Mouse (Mus musculus) midbrain, embryonic 12.5 days (tissue): ENCODE measurements at regions not wholly inside any gene's neighbourhood (a gene's known extent, or its start where the extent isn't known, plus 50 kb on each side); places are given as distances from the start of the nearest gene placed in this dataset.

ENCODE experiments used
- ATAC-seq: fragments of 200-750 bp; cut with Nextera tagmentation; 2 replicates; pipeline ENCODE4 v1.8.0; 2017; ENCODE audit warnings: low read depth, moderate TSS enrichment, moderate library complexity; ENCODE audit not compliant: low FRiP score
- H3K27ac ChIP-seq: fragments of 300-500 bp; sonication (generic); replicated peaks from 2 replicates; pipeline ENCODE4 v1.5.1; 2016; ENCODE audit warnings: mild to moderate bottlenecking
- H3K27me3 ChIP-seq: fragments of 300-500 bp; sonication (generic); 2 replicates; pipeline ENCODE4 v1.6.1; 2016; ENCODE audit warnings: mild to moderate bottlenecking
- H3K36me3 ChIP-seq: fragments of 300-500 bp; sonication (generic); 2 replicates; pipeline ENCODE4 v1.6.1; 2016
- H3K4me1 ChIP-seq: fragments of 300-500 bp; sonication (generic); 2 replicates; pipeline ENCODE4 v1.6.1; 2016
- H3K4me2 ChIP-seq: fragments of 300-500 bp; sonication (generic); replicated peaks from 2 replicates; pipeline ENCODE4 v1.6.1; 2016; ENCODE audit warnings: mild to moderate bottlenecking, moderate library complexity
- H3K4me3 ChIP-seq: fragments of 300-500 bp; sonication (generic); 2 replicates; pipeline ENCODE4 v1.5.1; 2016; ENCODE audit warnings: mild to moderate bottlenecking
- H3K9ac ChIP-seq: fragments of 300-500 bp; sonication (generic); replicated peaks from 2 replicates; pipeline ENCODE4 v1.6.1; 2016; ENCODE audit warnings: mild to moderate bottlenecking, moderate library complexity
- H3K9me3 ChIP-seq: fragments of 300-500 bp; sonication (generic); 2 replicates; pipeline ENCODE4 v1.6.1; 2016; ENCODE audit warnings: mild to moderate bottlenecking
- WGBS: fragments of 180-500 bp; shearing (Covaris S2); methylation state at CpG from one replicate; pipeline ENCODE4 v1.1.7; 2016; 5-methylcytosine and 5-hydroxymethylcytosine counted together

- H3K36me3 ChIP-seq, result no peaks in the 10 kb centered on the region
- no peak overlapping the region for H3K4me2 ChIP-seq
- no peak overlapping the region for H3K9ac ChIP-seq
- no peak for ATAC-seq
- no peaks in the 10 kb centered on the region for H3K27me3 ChIP-seq
- H3K27ac ChIP-seq, result no peak overlapping the region
- H3K4me3 ChIP-seq, result no peak overlapping the region
- H3K4me1 ChIP-seq, result peaks cover 37% of the 10 kb centered on the region
- H3K9me3 ChIP-seq, result no peaks in the 10 kb centered on the region
- 80% methylated on average over 9 of the region's 9 CpGs for WGBS
Measured at GRCm38 (mm10) chr13:60054081-60054480, 123.1 kb downstream of the Gas1 start.

DNA sequence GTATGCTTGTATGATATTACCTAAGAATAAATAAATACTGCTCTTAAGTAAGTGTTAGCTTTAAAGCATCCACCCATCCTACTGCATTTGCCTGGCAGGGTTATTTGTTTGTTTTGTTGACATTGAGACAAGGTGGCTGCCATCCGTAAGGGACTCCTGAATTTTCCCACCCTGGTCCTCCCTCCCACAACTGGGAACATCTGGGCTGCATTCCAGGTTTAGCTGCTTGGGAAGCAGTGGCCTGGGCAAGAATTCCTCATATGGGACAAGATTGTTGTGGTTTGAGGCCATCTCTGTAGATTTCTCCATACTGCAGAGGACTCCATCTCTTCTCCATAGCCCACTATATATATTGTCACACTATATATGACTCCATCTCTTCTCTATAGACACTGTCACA is 125.3 kb downstream of the Gas1 start:
- ATAC-seq, result no peak
- no peak overlapping the region for H3K4me3 ChIP-seq
- H3K4me2 ChIP-seq, result no peak overlapping the region
- H3K9ac ChIP-seq, result no peak overlapping the region
- H3K36me3 ChIP-seq, result no peaks in the 10 kb centered on the region
- peaks cover 4% of the 10 kb centered on the region; the same call in 1 of the 2 replicates for H3K27me3 ChIP-seq
- WGBS, result 67% methylated on average over 1 of the region's 1 CpGs
- H3K4me1 ChIP-seq, result peaks cover 39% of the 10 kb centered on the region
- H3K27ac ChIP-seq, result no peak overlapping the region
- no peaks in the 10 kb centered on the region for H3K9me3 ChIP-seq

DNA sequence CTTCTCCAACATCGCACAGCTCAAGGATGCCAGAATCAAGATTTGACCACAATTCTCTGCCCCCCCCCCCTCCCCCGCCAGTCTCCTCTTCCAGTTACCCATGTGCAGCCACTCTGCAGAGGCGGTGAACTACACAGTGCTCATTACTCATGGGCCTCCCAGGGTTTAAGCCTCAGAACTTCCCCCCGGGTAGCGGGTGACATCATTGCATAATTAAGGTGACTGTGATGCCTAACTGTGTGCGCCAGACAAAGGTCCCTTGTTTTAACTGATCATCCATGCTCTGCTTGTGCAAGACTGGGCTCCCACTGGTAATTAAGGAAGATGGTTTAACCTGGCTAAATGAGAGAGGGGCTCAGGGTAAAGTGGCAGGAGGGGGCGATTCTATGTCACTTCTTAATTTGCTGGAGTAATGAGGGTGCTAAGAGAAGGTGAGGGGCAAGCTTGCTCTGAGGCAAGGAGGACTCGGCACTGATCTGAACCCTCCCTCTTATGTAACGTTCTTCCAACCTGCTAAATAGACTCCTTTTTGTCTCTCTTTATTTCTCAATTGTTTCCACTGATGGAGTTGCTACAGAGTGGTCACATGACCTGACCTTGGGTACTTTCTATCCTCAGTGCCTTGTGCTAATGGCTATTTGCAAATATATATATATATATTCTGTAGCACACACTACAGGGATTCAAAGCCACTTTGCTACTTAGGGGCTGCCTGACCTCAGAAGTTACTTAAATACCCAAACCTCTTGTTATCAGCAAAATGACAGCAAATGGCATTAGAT is 126.2 kb downstream of the Gas1 start:
- H3K27me3 ChIP-seq, result peaks cover 5% of the 10 kb centered on the region; the same call in 1 of the 2 replicates
- H3K9me3 ChIP-seq, result no peaks in the 10 kb centered on the region
- H3K9ac ChIP-seq, result no peak overlapping the region
- H3K4me2 ChIP-seq, result no peak overlapping the region
- WGBS, result 46% methylated on average over 9 of the region's 9 CpGs
- H3K27ac ChIP-seq, result 0 out of 2 replicates have a peak overlapping the region, but pooled peaks have one; percentile 3
- H3K4me1 ChIP-seq, result peaks cover 41% of the 10 kb centered on the region
- no peaks in the 10 kb centered on the region for H3K36me3 ChIP-seq
- no peak overlapping the region for H3K4me3 ChIP-seq
- peak; percentile 88 for ATAC-seq

GRCm38 (mm10) chr13:60049703-60050102 is 127.5 kb downstream of the Gas1 start:
- no peak overlapping the region for H3K27ac ChIP-seq
- no peak overlapping the region for H3K9ac ChIP-seq
- peaks cover 54% of the 10 kb centered on the region for H3K4me1 ChIP-seq
- no peak for ATAC-seq
- H3K4me2 ChIP-seq, result no peak overlapping the region
- H3K27me3 ChIP-seq, result peaks cover 5% of the 10 kb centered on the region; the same call in 1 of the 2 replicates
- no peak overlapping the region for H3K4me3 ChIP-seq
- H3K36me3 ChIP-seq, result no peaks in the 10 kb centered on the region
- H3K9me3 ChIP-seq, result no peaks in the 10 kb centered on the region
- 68% methylated on average over 3 of the region's 3 CpGs for WGBS

DNA sequence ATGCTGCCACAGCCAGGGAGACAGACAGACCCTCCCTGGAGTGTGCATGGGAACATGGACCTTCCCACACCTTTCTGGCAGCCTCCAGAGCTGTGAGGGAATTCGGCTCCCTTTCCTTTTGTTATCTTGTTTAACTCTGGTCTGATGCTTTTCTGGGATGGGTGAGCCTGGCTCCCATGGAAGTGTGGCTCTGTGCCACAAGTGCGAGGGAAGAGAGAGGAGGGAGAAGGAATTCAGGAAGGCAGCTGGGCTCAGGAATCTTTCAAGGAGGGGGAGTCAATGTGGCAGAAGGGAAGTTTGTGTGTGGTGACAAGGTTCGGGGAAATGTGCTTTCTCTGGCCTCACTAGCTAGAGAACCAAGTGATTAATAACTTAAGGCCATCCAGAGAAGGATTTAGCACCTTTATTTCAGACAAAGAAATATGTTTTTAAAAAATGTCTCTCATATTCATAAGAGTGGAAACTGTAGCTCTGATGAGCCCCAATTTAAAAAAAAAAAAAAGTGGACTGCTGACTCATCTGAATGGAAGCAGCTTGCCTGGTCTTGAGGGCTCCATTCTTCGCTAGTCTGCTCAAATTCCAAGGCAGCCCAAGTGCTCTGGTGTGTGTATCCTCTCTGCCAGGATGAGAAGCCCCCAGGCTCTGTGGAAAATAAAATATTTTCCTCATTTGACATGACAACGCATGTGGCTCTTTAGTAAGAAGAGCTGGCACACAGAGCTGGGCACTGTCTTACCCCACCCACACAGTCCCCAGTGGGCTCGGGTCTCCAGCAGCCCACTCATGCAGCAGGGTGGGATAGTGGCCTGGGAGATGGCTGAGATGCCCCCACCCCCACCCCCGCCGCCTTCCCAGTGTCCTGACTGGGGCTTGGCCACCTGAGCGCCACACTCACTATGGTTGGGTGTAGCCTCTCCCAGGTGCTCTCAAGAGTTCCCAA is 129.1 kb downstream of the Gas1 start:
- no peak overlapping the region for H3K4me3 ChIP-seq
- H3K36me3 ChIP-seq, result no peaks in the 10 kb centered on the region
- ATAC-seq, result no peak
- no peak overlapping the region for H3K27ac ChIP-seq
- H3K27me3 ChIP-seq, result peaks cover 5% of the 10 kb centered on the region; the same call in 1 of the 2 replicates
- no peaks in the 10 kb centered on the region for H3K9me3 ChIP-seq
- no peak overlapping the region for H3K4me2 ChIP-seq
- whole genome bisulfite sequencing, result 69% methylated on average over 9 of the region's 9 CpGs
- no peak overlapping the region for H3K9ac ChIP-seq
- H3K4me1 ChIP-seq, result peaks cover 57% of the 10 kb centered on the region

DNA sequence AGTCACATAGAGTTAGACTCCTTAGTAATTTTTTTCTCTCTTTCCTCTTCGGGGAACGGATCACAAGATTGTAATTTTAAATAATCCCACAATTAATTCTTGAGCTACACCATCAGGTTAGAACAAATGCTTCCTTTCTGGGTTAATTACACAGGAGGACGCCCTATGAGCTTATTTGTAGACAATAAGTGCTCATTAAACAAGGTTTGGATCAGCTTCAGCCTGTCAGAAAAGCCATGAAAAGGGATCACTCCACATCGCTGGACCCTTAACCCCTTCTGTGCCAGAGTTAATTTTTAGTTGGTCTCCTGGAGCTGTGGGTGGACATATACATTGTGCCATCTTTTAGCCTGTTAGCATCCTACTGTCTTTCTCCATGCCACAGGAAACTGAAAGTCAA is 131.4 kb downstream of the Gas1 start:
- Histone ChIP-seq H3K27me3 (peaks cover 5% of the 10 kb centered on the region; the same call in 1 of the 2 replicates), H3K4me1 (peaks cover 46% of the 10 kb centered on the region), H3K27ac (no peak overlapping the region), H3K9ac (no peak overlapping the region), H3K36me3 (no peaks in the 10 kb centered on the region), H3K9me3 (no peaks in the 10 kb centered on the region), H3K4me2 (no peak overlapping the region), H3K4me3 (no peak overlapping the region)
- no peak for ATAC-seq
- WGBS, result 28% methylated on average over 4 of the region's 4 CpGs

- no peak overlapping the region for H3K9ac ChIP-seq
- WGBS, result 44% methylated on average over 6 of the region's 6 CpGs
- no peak for ATAC-seq
Measured at GRCm38 (mm10) chr13:60044876-60045275, 132.3 kb downstream of the Gas1 start.

GRCm38 (mm10) chr13:60042443-60042842 is 134.7 kb downstream of the Gas1 start:
- H3K4me3 ChIP-seq, result no peak overlapping the region
- no peak for ATAC-seq
- H3K4me2 ChIP-seq, result no peak overlapping the region
- H3K9ac ChIP-seq, result no peak overlapping the region
- H3K9me3 ChIP-seq, result no peaks in the 10 kb centered on the region
- peaks cover 21% of the 10 kb centered on the region for H3K4me1 ChIP-seq
- peaks cover 5% of the 10 kb centered on the region; the same call in 1 of the 2 replicates for H3K27me3 ChIP-seq
- H3K36me3 ChIP-seq, result no peaks in the 10 kb centered on the region
- WGBS, result 93% methylated on average over 2 of the region's 2 CpGs
- H3K27ac ChIP-seq, result no peak overlapping the region

More at GRCm38 (mm10) chr13:60044876-60045275, 132.3 kb downstream of the Gas1 start:
- H3K9me3 ChIP-seq, result no peaks in the 10 kb centered on the region
- no peak overlapping the region for H3K4me2 ChIP-seq
- H3K36me3 ChIP-seq, result no peaks in the 10 kb centered on the region
- H3K4me1 ChIP-seq, result peaks cover 37% of the 10 kb centered on the region
- H3K27ac ChIP-seq, result no peak overlapping the region
- peaks cover 5% of the 10 kb centered on the region; the same call in 1 of the 2 replicates for H3K27me3 ChIP-seq
- H3K4me3 ChIP-seq, result no peak overlapping the region

DNA sequence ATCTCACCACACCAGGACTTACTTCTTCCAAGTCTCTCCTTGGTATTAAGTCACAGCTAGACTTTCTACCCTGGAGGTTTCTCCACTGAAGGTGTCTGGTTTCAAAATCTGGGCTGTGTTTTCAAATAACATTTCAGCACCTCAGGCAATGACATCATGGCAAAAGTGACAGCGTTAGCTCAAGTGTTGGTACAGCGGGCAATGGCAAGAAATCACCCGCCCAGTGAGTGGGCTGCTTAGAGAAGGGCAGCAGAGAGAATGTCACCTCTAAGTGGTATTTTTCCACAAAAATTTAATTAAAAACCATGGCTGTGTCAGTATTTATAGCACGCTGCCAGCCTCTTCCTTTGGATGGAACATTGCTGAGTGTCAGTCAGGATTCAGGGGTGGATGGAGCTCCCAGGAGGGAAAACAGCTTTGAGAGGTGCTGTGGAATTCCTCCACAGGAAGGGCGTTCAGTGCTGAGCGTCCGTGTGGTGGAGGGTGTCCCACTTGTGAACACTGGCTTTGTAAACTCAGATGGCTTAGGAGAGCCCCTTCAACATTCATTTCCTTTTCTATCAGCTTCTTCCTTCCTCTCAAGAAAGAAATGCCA is 141.5 kb downstream of the Gas1 start:
- H3K4me1 ChIP-seq, result no peaks in the 10 kb centered on the region
- no peaks in the 10 kb centered on the region for H3K27me3 ChIP-seq
- H3K4me2 ChIP-seq, result no peak overlapping the region
- no peak overlapping the region for H3K9ac ChIP-seq
- no peaks in the 10 kb centered on the region for H3K9me3 ChIP-seq
- no peak for ATAC-seq
- no peak overlapping the region for H3K4me3 ChIP-seq
- H3K27ac ChIP-seq, result no peak overlapping the region
- 94% methylated on average over 7 of the region's 7 CpGs for WGBS
- no peaks in the 10 kb centered on the region for H3K36me3 ChIP-seq

- Histone ChIP-seq H3K36me3 (no peaks in the 10 kb centered on the region), H3K27me3 (no peaks in the 10 kb centered on the region), H3K4me2 (no peak overlapping the region), H3K4me3 (no peak overlapping the region), H3K9ac (no peak overlapping the region), H3K9me3 (no peaks in the 10 kb centered on the region), H3K4me1 (no peaks in the 10 kb centered on the region), H3K27ac (no peak overlapping the region)
- no peak for ATAC-seq
- WGBS, result 89% methylated on average over 2 of the region's 2 CpGs
Measured at GRCm38 (mm10) chr13:60033116-60033515, 144.0 kb downstream of the Gas1 start.

- H3K4me2 ChIP-seq, result no peak overlapping the region
- no peaks in the 10 kb centered on the region for H3K27me3 ChIP-seq
- H3K36me3 ChIP-seq, result no peaks in the 10 kb centered on the region
- H3K4me1 ChIP-seq, result no peaks in the 10 kb centered on the region
- H3K9ac ChIP-seq, result no peak overlapping the region
- no peak for ATAC-seq
- 84% methylated on average over 5 of the region's 5 CpGs for WGBS
- H3K27ac ChIP-seq, result no peak overlapping the region
- H3K9me3 ChIP-seq, result no peaks in the 10 kb centered on the region
- H3K4me3 ChIP-seq, result no peak overlapping the region
Measured at GRCm38 (mm10) chr13:60032586-60032985, 144.6 kb downstream of the Gas1 start.

GRCm38 (mm10) chr13:60029591-60029990 is 147.6 kb downstream of the Gas1 start:
- Histone ChIP-seq H3K9ac (no peak overlapping the region), H3K4me3 (no peak overlapping the region), H3K9me3 (no peaks in the 10 kb centered on the region), H3K36me3 (no peaks in the 10 kb centered on the region), H3K27ac (no peak overlapping the region), H3K4me1 (no peaks in the 10 kb centered on the region), H3K4me2 (no peak overlapping the region), H3K27me3 (no peaks in the 10 kb centered on the region)
- ATAC-seq, result no peak
- 91% methylated on average over 9 of the region's 9 CpGs for WGBS
